Mouse (Mus musculus) cerebellum, adult 8-10 months (tissue): Measurements from ENCODE around the gene Camta2.
A peak's percentile ranks its signal among the peaks of the same experiment; 100 is the strongest.

ENCODE experiments used
- DNase-seq: peaks from one replicate; pipeline ENCODE4 v3.0.0; 2022

Gene Camta2

GRCm38 (mm10) chr11:70688372-70688771 lies 467 bp upstream of the Camta2 start:
- DNase-seq, result no peak

DNA sequence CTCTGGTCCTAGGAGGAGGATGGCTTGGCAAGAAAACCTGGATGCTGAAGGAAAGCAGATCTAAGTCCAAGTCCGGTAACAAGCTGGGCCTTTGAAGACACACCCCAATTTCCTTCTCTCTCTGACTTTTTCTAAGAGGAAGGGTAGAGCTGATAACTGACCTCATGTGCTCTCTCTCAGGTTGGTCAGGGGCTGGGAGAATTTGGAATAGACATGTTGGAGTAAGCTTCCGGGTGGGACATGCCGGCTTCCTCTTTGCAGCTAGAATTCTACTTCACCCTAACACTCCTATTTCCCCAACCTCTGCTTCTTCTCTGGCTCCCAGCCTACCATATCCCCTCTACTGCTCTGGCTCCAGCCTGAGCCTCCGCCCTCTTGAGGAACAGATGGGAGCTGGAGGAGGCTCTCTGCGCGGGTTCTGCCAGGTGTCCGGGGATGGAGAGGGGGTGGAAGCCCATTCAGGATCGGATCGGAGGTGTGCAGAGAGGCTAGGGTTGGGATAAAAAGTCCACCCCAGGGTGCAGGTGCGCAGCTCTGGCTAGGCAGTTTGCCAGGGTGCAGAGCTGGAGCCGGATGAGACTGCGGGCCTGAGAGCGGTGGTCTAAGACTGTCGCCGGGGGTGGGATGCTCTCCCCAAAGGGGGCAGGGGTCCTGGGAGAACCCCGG lies 871 bp downstream of the Camta2 start:
- peak; percentile 66 for DNase-seq

DNA sequence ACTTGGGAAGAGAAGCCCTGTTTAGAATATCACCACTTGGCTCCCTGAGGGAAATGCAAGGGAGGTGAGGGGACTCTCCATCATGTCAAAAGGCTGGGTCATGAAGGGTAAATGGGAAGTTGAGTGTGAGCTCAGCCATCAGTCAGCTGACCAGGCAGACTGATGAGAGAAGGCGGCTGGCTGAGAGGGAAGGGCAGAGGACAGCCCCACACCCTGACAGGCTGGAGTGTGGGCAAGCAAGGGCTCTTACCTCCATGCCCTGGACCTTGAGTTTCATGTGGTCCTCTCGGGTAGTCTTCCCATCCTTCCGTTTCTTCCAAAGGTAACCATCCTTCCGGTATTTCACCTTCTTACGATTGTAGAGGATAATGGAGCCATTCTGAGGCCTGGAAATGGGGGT lies 4.3 kb downstream of the Camta2 start:
- DNase-seq, result no peak

DNA sequence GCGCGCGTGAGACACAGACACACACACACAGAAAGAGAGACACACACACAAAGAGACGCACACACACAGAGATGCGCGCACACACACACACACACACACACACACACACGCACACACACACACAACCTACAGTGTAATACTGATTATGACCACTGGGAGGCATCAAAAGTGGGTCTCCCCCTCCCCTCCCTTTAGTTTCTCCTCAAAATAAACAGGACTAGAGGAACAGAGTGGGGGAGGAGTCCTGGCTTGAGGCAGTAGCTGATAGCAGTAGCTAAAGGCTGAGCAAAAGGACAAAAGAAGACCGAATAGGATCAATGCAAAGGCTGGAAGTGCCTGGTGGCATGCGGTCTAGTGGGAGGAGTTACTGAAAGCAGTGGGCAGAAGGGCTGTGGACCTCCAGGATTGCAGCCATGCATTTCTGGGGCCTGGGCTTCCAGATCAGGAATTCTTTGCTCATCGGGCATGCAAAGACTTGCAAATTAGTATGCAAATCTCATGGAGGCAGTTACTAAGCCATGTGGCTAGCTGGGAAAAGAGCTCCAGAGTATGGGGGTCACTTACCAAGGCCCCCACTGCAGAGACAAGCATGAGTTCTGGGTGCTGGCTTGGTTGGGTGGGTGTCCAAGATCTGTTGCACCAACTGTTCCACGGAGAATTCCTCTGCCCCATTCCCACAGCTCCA lies 5.9 kb downstream of the Camta2 start:
- no peak for DNase-seq

- DNase-seq, result no peak
Measured at GRCm38 (mm10) chr11:70681170-70681569, 6.7 kb downstream of the Camta2 start.

GRCm38 (mm10) chr11:70679894-70680293 lies 8.0 kb downstream of the Camta2 start:
- DNase-seq, result no peak

DNA sequence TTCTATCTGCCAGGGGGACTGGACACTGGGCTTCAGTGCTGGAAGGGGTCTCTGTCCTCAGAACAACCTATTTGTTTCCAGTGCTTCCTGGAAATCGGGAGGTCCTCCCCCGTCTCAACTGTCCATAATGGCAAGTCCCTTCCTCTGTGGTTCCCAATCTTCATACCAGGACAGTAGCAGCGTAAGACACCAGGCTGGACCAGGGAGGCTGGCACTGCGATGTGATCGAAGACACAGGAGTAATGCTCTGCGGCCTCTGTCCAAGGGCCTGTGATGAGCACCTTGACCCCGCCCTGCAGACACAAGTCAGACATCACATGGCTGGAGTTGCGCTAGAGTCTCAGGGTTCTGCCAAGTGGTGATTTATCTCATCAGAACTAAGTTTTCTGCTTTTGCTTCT lies 8.5 kb downstream of the Camta2 start:
- no peak for DNase-seq

- DNase-seq, result no peak
Measured at GRCm38 (mm10) chr11:70678576-70678975, 9.3 kb downstream of the Camta2 start.

DNA sequence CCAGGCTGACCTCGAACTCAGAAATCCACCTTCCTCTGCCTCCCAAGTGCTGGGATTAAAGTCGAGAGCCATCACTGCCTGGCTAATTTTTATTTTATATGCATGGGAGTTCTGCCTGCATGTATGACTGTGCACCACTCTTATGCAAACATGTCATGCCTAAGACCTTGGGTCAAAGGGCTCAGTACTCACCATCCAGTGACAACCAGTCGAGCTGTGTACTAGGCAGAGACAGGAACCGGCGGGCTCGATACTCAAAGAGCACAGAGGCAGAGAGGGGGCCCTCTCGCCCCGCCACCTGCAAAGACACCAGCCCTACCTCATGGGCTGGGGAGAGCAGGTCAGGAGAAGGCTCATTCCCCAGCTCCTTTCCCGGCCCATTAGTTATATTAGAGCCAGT lies 9.8 kb downstream of the Camta2 start:
- no peak for DNase-seq

DNA sequence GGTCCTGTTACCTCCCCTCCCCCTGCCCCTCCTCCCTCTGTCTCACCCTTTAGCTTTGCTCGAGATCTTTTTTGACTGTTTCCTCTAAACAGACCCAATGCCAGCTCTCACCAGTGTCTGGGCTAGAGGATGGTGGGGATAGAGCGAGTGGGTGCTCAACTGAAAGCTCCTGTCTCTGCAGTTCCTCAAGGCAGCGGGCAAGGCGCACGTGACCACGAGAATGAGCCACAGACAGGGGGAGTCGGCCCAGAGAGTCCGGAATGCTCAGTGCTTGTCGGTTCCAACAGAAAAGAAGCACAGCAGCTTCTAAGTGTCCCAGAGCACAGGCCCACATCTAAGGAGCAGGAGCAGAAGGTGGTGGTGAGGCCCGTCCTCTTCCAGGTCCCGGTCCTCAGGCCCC lies 13.4 kb downstream of the Camta2 start:
- DNase-seq, result no peak

DNA sequence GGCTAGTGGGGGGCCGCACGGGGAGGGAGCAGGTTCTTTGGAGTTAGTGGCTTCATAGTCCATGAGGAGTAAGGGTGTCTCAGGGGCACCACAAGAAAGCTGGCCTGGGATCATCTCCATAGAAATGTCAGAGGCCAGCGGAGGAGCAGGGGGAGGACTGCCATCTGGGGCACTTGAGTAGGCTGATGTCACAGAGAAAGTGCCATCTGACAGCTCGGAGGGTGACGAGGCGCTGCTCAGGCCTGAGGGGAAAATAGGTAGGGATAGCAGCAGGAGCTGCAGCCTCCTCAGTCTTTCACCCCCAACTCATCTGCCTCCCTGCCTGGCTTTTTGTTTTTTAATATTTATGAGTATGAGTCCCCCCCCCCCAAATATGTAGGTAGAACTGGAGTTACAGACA lies 13.9 kb downstream of the Camta2 start:
- no peak for DNase-seq

GRCm38 (mm10) chr11:70671333-70672047 lies 16.4 kb downstream of the Camta2 start:
- DNase-seq, result no peak

DNA sequence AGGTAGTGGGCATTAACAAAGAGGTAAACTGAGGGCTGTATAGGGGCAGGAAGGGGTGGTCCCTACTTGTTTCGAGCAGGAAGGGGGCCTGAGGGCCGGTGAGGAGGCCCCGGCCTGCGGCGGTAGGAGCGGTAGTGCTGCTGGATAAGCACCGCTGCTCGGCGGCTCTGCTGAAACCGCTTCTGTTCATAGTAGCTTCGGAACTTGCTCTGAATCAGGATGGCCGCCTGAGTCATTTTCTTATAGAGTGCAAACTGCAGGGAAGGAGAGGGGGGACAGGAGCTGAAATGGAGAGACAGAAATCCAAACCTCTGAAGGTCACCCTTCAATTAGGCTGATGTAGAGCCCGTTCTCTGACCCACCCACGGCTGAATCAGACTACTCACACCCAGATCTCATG lies 17.4 kb downstream of the Camta2 start:
- no peak for DNase-seq

DNA sequence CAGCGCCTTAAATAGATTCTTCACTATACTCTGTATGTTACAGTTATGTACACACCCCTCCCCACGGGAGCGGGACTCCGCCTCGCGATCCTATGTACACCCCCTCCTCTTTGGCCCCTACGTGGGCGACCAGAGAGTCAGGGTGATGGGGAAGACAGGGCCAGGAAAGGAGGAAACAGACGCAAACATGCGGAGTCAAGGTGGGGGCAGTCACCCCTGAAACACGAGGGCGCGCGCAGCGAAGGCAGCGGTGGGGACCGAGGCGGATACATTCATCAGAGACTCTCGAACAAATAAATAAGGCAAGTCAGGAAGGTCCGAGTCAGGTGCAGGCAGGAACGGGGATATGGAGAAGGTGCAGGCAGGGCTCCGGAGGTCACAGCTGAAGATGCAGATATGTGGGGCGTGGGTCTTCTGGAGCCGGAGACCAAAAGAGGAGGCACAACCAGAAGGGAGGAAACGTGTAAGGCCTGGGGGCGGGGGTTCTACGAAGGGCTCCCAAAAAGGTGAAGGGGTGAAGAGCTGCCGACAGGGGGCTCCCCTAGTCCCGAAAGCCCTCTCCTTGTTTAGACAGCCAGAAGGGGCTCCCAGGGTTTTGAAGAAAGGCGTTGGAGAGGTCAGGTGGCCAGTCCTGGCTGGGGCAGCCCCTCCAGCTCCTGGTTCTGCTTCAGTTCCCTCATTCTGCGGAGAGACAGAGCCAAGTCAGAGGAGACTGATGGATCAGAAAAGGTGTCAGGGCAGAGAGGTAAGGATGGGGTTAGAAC lies 18.1 kb downstream of the Camta2 start:
- DNase-seq, result peak; percentile 79

- peak; percentile 96 for DNase-seq
Measured at GRCm38 (mm10) chr11:70668771-70669505, 19.0 kb downstream of the Camta2 start, which contains the start of gene Spag7. Gene Spag7 (minus strand): TSS chr11:70669416.

GRCm38 (mm10) chr11:70668335-70668770 lies 19.6 kb downstream of the Camta2 start:
- DNase-seq, result no peak

DNA sequence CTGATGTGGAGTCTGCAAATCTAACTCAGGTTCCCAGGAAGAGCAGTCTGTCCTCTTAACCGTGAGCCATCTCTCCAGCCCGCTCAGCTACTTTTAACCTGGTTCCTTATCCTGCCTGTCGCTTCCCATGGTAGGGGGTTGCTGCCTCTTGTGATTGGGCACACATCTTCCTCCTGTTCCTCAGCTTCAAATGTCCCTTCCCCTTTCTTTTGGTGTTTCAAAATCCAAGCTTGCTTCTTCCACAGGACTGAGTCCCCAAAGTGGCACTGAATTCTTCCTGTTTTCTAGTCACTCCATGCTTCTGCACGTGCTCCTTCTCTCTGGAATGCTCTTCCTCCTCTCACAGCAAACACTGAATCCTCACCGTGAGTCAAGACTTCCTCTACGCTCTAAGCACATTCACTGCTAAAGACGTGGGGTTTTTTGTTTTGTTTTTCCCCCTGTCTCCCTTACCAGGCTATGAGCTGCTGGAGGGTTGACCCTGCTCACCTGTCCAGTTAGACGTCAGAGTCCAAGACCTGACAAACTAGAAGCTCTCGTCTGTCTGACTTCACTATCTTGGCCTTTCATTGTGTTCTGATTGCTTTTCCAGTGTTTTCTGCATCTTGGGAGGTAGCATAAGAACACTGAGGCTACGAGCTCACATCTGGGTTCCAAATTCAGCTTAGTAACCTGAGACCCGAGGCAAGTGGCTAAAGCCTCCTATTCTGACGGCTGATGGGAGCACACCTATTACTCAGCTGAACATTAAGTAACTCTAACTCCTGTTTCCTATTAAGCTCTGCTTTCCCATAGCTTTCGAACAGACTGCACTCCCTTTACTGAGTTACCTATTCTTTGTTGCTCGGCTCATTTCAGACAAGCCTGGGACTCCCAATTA lies 20.4 kb downstream of the Camta2 start:
- no peak for DNase-seq

GRCm38 (mm10) chr11:70666687-70667086 lies 21.2 kb downstream of the Camta2 start:
- no peak for DNase-seq

DNA sequence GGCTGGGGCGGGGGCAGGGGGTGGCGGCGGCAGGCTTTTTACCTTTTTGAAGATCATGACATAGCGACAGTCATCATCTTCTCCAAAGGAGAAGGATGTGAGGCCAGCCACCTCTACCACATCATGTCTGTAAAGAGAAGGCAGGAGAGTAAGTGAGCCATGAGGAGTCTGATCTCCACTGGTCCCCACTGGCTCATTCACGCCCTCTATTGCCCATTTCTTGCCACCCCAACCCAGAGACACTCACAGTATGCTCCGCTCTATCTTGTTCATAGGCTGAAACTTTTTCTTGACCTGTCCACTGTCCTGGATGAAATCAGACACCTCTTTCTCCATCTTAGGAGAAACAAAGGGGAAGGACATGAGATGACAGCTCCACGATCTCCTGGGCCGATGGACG lies 23.2 kb downstream of the Camta2 start:
- no peak for DNase-seq

- no peak for DNase-seq
Measured at GRCm38 (mm10) chr11:70663957-70664356, 23.9 kb downstream of the Camta2 start.

- no peak for DNase-seq
Measured at GRCm38 (mm10) chr11:70663101-70663500, 24.8 kb downstream of the Camta2 start.
